Mouse (Mus musculus) stomach, embryonic 15.5 days (tissue): Measurements from ENCODE around the gene Retreg1. TPM values are rescaled to one million over a fixed set of nuclear protein-coding genes. Genes with fewer than 3 reads are reported as not detected.

ENCODE experiments used
- ATAC-seq: fragments of 200-750 bp; cut with Nextera tagmentation; 2 replicates; pipeline ENCODE4 v1.8.0; 2017; ENCODE audit warnings: low read depth, moderate number of reproducible peaks, moderate TSS enrichment; ENCODE audit not compliant: insufficient read depth, low FRiP score
- H3K27ac ChIP-seq: fragments of 300-500 bp; sonication (generic); 2 replicates; pipeline ENCODE4 v1.5.1; 2015; ENCODE audit warnings: mild to moderate bottlenecking, inconsistent platforms
- H3K27me3 ChIP-seq: fragments of 300-500 bp; sonication (generic); replicated peaks from 2 replicates; pipeline ENCODE4 v1.6.1; 2015; ENCODE audit warnings: inconsistent platforms
- H3K36me3 ChIP-seq: fragments of 300-500 bp; sonication (generic); 2 replicates; pipeline ENCODE4 v1.6.1; 2015; ENCODE audit warnings: inconsistent platforms
- H3K4me1 ChIP-seq: fragments of 300-500 bp; sonication (generic); 2 replicates; pipeline ENCODE4 v1.6.1; 2015; ENCODE audit warnings: inconsistent platforms
- H3K4me2 ChIP-seq: fragments of 300-500 bp; sonication (generic); 2 replicates; pipeline ENCODE4 v1.6.1; 2015; ENCODE audit warnings: mild to moderate bottlenecking, inconsistent platforms
- H3K4me3 ChIP-seq: fragments of 300-500 bp; sonication (generic); replicated peaks from 2 replicates; pipeline ENCODE4 v1.5.1; 2015; ENCODE audit warnings: inconsistent platforms
- H3K9ac ChIP-seq: fragments of 300-500 bp; sonication (generic); 2 replicates; pipeline ENCODE4 v1.6.1; 2015; ENCODE audit warnings: inconsistent platforms
- H3K9me3 ChIP-seq: fragments of 300-500 bp; sonication (generic); 2 replicates; pipeline ENCODE4 v1.6.1; 2016; ENCODE audit warnings: inconsistent platforms
- WGBS: fragments of 180-500 bp; shearing (Covaris S2); methylation state at CpG from one replicate; pipeline ENCODE4 v1.1.7; 2015; 5-methylcytosine and 5-hydroxymethylcytosine counted together
- polyA plus RNA-seq: library from polyadenylated mRNA; unstranded; fragments of >200 nt; fragmentation: Nextera tagmentation; extraction: Ambion mirVana; gene quantifications from 2 replicates; pipeline ENCODE4 v1.2.1, GENCODE M21; 2015

Gene Retreg1
- polyA plus RNA-seq, 1 experiment from 2014 or later, result 13.7 TPM

DNA sequence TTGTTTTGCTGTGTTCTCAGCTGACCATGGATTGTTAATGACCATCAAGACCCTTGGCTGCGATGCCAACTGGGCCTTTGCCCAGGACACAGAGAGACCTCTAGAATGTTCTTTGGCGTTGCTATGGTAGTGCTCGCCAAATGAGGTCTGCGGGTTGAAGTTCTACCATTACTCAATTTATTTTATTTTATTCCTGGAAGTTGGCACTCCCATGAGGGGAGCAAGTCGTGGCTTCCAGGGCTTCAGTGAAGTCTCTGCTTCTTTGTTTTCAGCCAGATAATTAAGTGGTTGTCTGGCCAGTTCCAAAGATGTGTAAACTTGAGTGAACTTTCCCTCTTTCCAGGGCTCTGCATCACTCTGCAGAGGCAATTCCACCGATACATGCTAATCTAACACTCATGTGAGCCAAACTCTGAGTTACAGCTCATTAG is 43.6 kb downstream of the Retreg1 start:
- H3K4me3 ChIP-seq, result no peak overlapping the region
- ATAC-seq, result no peak
- WGBS, result 72% methylated on average over 6 of the region's 6 CpGs
- H3K27ac ChIP-seq, result no peak overlapping the region
- no peak overlapping the region for H3K9ac ChIP-seq
- no peaks in the 10 kb centered on the region for H3K36me3 ChIP-seq
- H3K4me2 ChIP-seq, result no peak overlapping the region
- no peaks in the 10 kb centered on the region for H3K27me3 ChIP-seq
- no peaks in the 10 kb centered on the region for H3K9me3 ChIP-seq
- H3K4me1 ChIP-seq, result no peaks in the 10 kb centered on the region

DNA sequence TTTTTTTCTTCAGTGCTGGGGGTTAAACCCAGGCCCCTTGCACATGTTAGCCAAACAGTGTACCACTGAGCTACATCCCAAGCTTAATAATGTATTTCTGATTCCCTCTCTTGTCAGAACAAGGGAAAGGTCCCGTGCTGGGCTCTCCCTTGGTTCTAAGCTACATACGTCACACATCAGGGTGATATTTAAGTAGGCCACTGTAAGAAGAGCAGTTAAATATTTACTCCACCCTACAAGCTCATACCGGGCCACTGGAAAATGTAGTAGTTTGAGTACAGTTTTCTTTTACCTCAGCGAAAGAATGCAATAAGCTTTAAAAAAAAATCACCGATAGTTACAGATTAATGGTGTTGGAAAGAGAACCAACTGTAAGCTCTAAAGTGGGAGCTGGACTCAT is 46.9 kb downstream of the Retreg1 start:
- 68% methylated on average over 5 of the region's 5 CpGs for WGBS
- ATAC-seq, result no peak
- Histone ChIP-seq H3K36me3 (no peaks in the 10 kb centered on the region), H3K9me3 (no peaks in the 10 kb centered on the region), H3K9ac (no peak overlapping the region), H3K4me1 (no peaks in the 10 kb centered on the region), H3K27me3 (no peaks in the 10 kb centered on the region), H3K27ac (no peak overlapping the region), H3K4me3 (no peak overlapping the region), H3K4me2 (no peak overlapping the region)

DNA sequence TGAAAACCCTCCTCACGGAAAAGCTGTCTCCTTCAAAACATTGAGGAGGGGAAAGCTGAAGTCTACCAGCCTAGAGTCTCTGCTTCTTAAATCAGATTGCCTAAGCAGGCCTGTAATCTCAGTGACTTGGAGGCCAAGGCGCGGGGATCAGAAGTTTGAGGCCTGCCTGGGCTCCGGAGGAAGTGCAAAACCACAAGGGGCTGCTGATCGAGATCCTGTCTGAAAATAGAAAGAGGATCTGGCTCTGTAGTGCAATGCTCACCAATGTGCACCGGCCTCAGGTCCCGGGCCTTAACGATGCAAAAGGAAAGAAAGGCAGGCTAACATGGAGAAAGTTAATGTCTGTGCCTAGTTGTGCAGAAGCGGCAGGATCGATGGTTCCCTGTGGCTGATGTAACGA is 48.6 kb downstream of the Retreg1 start:
- WGBS, result 77% methylated on average over 11 of the region's 11 CpGs
- no peak overlapping the region for H3K4me3 ChIP-seq

DNA sequence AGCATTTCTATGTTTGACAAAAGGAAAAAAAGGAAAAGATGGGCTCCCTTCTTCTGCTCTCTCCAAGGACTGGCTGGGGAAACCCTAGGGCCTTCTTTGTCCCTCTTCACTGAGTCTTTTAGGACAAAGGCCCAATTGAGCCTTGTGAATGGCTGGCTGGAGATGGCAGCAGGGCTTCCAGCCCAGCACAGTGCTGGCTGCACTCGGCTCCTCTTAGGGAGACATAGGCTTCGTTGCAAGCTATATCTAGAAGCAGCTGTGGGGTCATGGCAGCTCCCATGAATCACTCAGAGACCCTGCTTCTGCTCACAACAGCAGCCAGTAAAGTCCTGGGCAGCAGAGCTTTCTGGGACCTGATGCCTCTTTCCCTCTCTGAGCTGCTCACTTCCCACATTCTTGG is 50.3 kb downstream of the Retreg1 start:
- H3K4me2 ChIP-seq, result no peak overlapping the region
- H3K9ac ChIP-seq, result no peak overlapping the region
- 33% methylated on average over 2 of the region's 2 CpGs for WGBS
- no peaks in the 10 kb centered on the region for H3K4me1 ChIP-seq
- no peaks in the 10 kb centered on the region for H3K36me3 ChIP-seq
- H3K27me3 ChIP-seq, result no peaks in the 10 kb centered on the region
- ATAC-seq, result no peak
- H3K4me3 ChIP-seq, result no peak overlapping the region
- H3K27ac ChIP-seq, result no peak overlapping the region
- no peaks in the 10 kb centered on the region for H3K9me3 ChIP-seq

More for the DNA sequence above, 48.6 kb downstream of the Retreg1 start:
- no peaks in the 10 kb centered on the region for H3K36me3 ChIP-seq
- ATAC-seq, result no peak
- H3K27me3 ChIP-seq, result no peaks in the 10 kb centered on the region
- no peak overlapping the region for H3K9ac ChIP-seq
- H3K27ac ChIP-seq, result no peak overlapping the region
- H3K9me3 ChIP-seq, result no peaks in the 10 kb centered on the region
- no peak overlapping the region for H3K4me2 ChIP-seq
- H3K4me1 ChIP-seq, result no peaks in the 10 kb centered on the region

DNA sequence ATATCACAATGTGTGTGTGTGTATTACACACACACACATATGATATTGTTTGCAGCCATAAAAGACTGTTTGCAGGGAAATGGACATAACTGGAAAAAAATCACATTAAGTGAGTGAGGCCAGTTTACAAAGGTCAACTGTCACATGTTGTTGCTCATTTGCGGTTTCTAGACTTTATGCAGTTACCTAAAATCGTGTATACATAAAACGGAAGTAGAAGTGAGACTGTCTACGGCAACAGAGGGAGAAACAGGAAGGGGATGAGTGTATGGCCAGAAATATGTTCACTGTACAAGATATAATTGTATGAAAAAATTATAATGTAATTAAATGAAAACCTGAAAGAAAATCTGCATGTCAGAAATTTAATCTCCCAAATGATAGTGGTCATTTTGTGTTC is 53.8 kb downstream of the Retreg1 start:
- no peaks in the 10 kb centered on the region for H3K36me3 ChIP-seq
- H3K4me1 ChIP-seq, result no peaks in the 10 kb centered on the region
- no peaks in the 10 kb centered on the region for H3K27me3 ChIP-seq
- no peak overlapping the region for H3K9ac ChIP-seq
- H3K4me3 ChIP-seq, result no peak overlapping the region
- 78% methylated on average over 4 of the region's 4 CpGs for WGBS
- ATAC-seq, result no peak
- no peaks in the 10 kb centered on the region for H3K9me3 ChIP-seq
- H3K27ac ChIP-seq, result no peak overlapping the region
- no peak overlapping the region for H3K4me2 ChIP-seq

DNA sequence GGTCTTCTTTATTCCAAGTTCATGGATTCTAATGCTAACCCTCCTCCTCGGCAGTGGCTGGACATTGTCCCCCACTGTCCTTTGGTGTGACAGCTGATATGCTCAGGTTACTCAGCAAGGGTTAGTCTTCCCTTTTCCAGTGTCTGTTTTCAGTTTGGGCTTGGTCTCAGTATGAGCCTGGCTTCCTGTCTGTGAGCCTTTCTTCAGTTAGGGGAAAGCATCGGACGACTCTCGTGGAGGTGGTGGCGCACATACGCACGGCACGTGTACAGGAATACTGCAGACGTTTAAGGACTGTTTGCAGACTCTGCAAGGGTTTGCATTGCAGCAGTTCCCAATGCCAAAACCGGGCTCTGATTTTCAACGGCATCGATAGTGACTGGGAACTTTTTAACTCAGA is 54.6 kb downstream of the Retreg1 start:
- WGBS, result 71% methylated on average over 12 of the region's 12 CpGs
- Histone ChIP-seq H3K27ac (no peak overlapping the region), H3K36me3 (no peaks in the 10 kb centered on the region), H3K9ac (no peak overlapping the region), H3K4me3 (no peak overlapping the region), H3K4me1 (no peaks in the 10 kb centered on the region), H3K27me3 (no peaks in the 10 kb centered on the region), H3K9me3 (no peaks in the 10 kb centered on the region), H3K4me2 (no peak overlapping the region)
- ATAC-seq, result no peak

DNA sequence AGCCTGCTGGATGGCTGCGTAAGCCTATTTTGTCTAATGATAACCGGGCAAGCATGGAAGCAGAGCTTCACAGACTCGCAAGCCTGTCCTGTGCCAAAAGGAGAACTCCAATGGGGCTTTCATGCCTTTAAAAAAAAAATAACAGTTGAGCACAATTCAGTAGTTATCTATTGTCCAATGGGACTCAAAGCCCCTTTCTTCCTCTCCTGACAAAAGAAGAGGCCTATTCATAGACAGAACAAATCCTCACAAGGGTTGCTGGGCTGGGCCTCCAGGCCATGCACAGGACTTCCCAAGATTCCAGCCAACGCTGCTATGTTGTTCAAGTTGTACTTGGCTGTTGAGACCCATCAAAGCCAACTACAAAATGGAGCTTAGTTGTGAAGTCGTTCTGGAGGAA is 56.0 kb downstream of the Retreg1 start:
- WGBS, result 82% methylated on average over 5 of the region's 5 CpGs
- no peaks in the 10 kb centered on the region for H3K9me3 ChIP-seq
- no peaks in the 10 kb centered on the region for H3K4me1 ChIP-seq
- no peak overlapping the region for H3K4me2 ChIP-seq
- H3K36me3 ChIP-seq, result no peaks in the 10 kb centered on the region
- H3K27ac ChIP-seq, result no peak overlapping the region
- H3K9ac ChIP-seq, result no peak overlapping the region
- ATAC-seq, result no peak
- no peak overlapping the region for H3K4me3 ChIP-seq
- no peaks in the 10 kb centered on the region for H3K27me3 ChIP-seq

DNA sequence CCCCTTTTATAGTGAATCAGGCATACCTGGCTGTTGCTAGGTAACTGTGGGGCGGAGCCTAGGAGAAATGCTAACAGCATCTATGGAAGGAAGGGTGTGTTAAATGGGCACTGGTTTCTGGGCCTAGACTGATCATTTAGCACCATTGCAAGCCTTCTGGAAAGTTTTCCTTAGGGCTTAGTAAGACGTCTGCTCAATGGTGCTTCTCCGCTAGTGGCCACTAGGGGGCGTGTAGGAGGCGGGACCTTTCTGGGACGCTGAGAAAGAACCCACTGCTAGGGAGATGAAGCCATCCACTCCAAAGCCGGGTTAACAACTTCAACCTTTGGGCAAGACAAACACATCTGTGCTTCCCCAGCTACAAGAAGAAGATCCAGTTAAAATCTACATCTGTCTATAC is 57.6 kb downstream of the Retreg1 start:
- no peak for ATAC-seq
- WGBS, result 7% methylated on average over 7 of the region's 7 CpGs
- H3K4me2 ChIP-seq, result no peak overlapping the region
- H3K9me3 ChIP-seq, result no peaks in the 10 kb centered on the region
- no peaks in the 10 kb centered on the region for H3K27me3 ChIP-seq
- no peak overlapping the region for H3K9ac ChIP-seq
- H3K4me3 ChIP-seq, result no peak overlapping the region
- H3K4me1 ChIP-seq, result no peaks in the 10 kb centered on the region
- no peak overlapping the region for H3K27ac ChIP-seq
- no peaks in the 10 kb centered on the region for H3K36me3 ChIP-seq

DNA sequence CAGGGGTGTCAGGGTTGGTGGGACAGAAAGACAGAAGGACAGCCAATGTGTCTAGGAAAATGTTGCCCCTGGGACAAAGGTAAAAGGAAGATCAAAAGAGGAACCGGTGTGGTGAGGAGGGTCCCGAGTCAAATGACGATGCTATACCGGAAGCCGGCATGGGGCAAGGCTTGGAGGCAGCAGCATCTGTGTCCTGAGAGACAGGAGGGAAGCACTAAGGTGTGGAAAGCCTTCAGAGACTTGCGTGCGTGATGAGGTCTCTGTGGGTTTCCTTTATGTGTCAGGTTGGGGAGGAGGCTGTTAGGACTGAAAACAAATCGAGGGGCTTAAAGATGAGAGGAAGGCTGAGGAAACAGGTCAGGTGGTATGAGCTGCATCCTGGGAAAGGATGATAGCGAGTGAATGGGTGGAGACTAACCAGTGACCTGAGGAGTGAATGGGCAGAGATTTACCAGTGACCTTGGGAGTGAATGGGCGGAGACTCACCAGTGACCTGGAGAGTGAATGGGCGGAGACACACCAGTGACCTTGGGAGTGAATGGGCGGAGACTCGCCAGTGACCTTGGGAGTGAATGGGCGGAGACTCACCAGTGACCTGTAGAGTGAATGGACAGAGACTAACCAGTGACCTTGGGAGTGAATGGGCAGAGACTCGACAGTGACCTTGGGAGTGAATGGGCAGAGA is 60.1 kb downstream of the Retreg1 start:
- Histone ChIP-seq H3K27ac (no peak overlapping the region), H3K4me2 (no peak overlapping the region), H3K9ac (no peak overlapping the region), H3K4me3 (no peak overlapping the region), H3K36me3 (no peaks in the 10 kb centered on the region), H3K9me3 (no peaks in the 10 kb centered on the region), H3K4me1 (no peaks in the 10 kb centered on the region), H3K27me3 (no peaks in the 10 kb centered on the region)
- WGBS, result 84% methylated on average over 15 of the region's 15 CpGs
- no peak for ATAC-seq

DNA sequence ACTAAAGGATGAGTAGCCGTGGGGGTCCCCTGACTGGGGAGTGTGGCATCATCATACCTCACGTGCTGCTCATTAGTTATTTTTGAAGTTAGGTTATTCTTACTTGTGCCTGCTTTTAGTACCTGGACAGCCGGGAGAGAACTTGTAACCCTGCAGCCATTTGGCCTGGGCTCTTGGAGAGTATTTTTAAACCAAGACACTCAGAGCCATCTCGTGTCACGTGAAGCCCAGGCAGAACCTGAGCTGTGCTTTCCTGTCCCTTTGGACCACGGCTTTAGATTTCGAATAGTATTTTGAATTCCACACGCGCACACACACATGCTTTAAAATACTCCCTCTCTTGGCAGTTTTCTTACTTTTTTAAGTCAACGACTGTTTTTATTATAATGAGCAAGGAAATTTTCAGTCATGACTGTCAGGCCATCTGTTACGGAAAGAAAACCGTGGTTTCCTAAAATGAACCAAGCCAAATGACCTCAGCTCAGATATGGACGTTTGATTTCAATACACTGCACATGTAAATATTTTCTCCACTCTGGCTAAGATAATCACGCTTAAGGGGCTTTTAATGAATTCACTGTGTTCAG is 61.5 kb downstream of the Retreg1 start:
- WGBS, result 69% methylated on average over 14 of the region's 14 CpGs
- no peak for ATAC-seq
- no peaks in the 10 kb centered on the region for H3K36me3 ChIP-seq
- no peak overlapping the region for H3K4me3 ChIP-seq
- no peak overlapping the region for H3K27ac ChIP-seq
- no peak overlapping the region for H3K4me2 ChIP-seq
- H3K4me1 ChIP-seq, result no peaks in the 10 kb centered on the region
- H3K27me3 ChIP-seq, result no peaks in the 10 kb centered on the region
- no peak overlapping the region for H3K9ac ChIP-seq
- H3K9me3 ChIP-seq, result no peaks in the 10 kb centered on the region

DNA sequence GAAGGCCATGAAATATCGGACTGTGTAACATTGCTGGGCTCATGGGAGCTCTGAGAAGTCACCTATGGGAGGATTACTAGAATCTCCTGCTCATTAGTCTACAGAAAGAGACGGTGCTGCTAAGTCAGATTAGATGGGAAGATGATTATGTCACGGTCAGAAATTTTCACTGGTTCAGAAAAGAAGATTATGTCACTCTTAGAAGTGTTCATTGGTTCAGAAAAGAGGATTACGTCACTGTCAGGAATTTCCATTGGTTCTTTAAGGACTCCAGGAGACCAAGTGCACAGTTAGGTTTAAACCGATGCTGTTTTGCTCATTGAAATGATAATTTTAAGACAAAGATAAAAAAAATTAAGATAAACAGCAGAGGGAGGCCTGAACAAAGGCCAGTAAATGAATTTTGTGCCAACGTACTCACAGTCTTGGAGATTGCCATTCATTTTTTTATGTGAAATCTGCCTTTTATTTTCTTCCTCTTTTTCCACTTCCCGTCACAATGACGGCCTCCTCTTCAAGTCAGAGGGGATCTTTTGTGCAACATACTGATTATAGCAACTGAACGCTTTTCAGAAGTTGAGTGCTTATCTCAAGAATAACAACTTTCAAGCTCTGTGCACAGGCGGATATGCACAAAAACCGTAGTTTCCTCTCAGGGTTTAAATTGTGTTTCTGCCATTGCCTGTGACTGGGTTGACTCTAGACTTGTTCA is 67.0 kb downstream of the Retreg1 start:
- Histone ChIP-seq H3K27me3 (no peaks in the 10 kb centered on the region), H3K36me3 (no peaks in the 10 kb centered on the region), H3K4me1 (no peaks in the 10 kb centered on the region), H3K9me3 (no peaks in the 10 kb centered on the region), H3K9ac (no peak overlapping the region), H3K4me3 (no peak overlapping the region), H3K4me2 (no peak overlapping the region), H3K27ac (no peak overlapping the region)
- no peak for ATAC-seq
- WGBS, result 72% methylated on average over 11 of the region's 11 CpGs

DNA sequence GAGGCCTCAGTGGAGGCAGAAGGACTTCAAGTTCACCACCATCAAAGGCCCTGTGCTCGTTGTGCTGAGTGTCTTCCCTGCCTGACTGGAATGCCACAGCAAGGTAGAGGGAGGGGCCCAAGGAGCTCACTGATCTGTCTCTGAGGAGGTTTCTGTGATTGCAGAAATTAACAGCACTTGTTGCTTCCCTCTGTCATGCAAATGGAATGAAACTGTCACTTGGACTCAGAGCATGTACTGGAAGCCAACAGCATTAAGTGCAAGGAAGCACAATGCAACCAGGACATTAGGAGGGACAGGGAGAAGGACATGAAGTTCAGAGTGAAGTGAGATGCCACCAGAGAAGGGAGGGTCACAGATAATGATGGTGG is 67.5 kb downstream of the Retreg1 start:
- Histone ChIP-seq H3K4me2 (no peak overlapping the region), H3K4me1 (no peaks in the 10 kb centered on the region), H3K27ac (no peak overlapping the region), H3K27me3 (no peaks in the 10 kb centered on the region), H3K9ac (no peak overlapping the region), H3K4me3 (no peak overlapping the region), H3K9me3 (no peaks in the 10 kb centered on the region), H3K36me3 (no peaks in the 10 kb centered on the region)
- 30% methylated on average over 1 of the region's 1 CpGs for WGBS
- no peak for ATAC-seq
